Mouse (Mus musculus): ENCODE results near the gene Adamts2.

Adamts2 gene

GRCm38 (mm10) chr11:50845951-50846350 lies 244.1 kb downstream of the Adamts2 start:
- no peak for DNase-seq (ENCODE audit: low spot score in 2 of 2)

- DNase-seq (ENCODE audit: low spot score in 2 of 2) = peak in 1 of 2 experiments; percentile 7
Measured at GRCm38 (mm10) chr11:50847047-50847446, 245.2 kb downstream of the Adamts2 start.

GRCm38 (mm10) chr11:50848520-50849137 lies 246.7 kb downstream of the Adamts2 start:
- no peak for DNase-seq (ENCODE audit: low spot score in 2 of 2)

- no peak for DNase-seq (ENCODE audit: low spot score in 2 of 2)
Measured at GRCm38 (mm10) chr11:50849310-50849709, 247.4 kb downstream of the Adamts2 start.

- DNase-seq (ENCODE audit: low spot score in 2 of 2) = no peak
Measured at GRCm38 (mm10) chr11:50850177-50850735, 248.4 kb downstream of the Adamts2 start, which contains the start of gene Grm6. Grm6 (plus strand) TSS chr11:50850685.

GRCm38 (mm10) chr11:50850989-50851601 lies 249.2 kb downstream of the Adamts2 start:
- peak in 1 of 2 experiments; percentile 9 for DNase-seq (ENCODE audit: low spot score in 2 of 2)

Measured in right cerebral cortex, adult 2 months (tissue).